Mouse (Mus musculus): ENCODE results near the gene Lpp.

DNA sequence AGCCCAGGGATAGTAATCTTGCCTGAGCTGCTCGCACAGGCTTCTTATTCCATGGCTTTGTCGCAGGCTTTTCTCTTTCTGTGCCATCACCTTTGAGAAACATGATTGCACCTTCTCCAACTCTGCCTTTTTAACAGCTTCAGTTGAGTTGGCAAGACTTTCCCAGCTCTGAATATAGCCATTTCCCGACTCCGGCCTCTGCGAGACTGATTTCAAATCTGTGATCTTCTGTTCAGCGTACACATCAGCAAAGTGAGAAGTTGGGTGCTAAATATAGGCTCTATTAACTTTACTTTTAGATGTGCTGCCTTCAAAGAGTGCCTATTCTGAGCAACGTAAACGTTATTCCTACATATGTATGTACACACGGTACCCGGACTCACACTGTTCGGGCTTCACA lies 597.0 kb downstream of the Lpp start:
- TF ChIP-seq MAX (IDR thresholded peaks at IDR 0.05; ENCODE audit: low read length) (no peak), CTCF (IDR thresholded peaks at IDR 0.05 in 2 of 3, conservative IDR thresholded peaks at IDR 0.05 in 1 of 3; ENCODE audit: control insufficient read depth in 1 of 3, insufficient read depth in 1 of 3, low read depth in 2 of 3, low read length in 3 of 3, poor library complexity in 1 of 3, severe bottlenecking in 1 of 3) (no peak), GATA1 (IDR thresholded peaks at IDR 0.05; ENCODE audit: low read depth, low read length) (no peak), CHD1 (IDR thresholded peaks at IDR 0.05; ENCODE audit: low read depth, low read length) (no peak), POLR2AphosphoS2 (IDR thresholded peaks at IDR 0.05; ENCODE audit: low read length) (no peak), ETS1 (IDR thresholded peaks at IDR 0.05; ENCODE audit: low read depth, low read length) (no peak), POLR2A (IDR thresholded peaks at IDR 0.05; ENCODE audit: control insufficient read depth in 1 of 2, insufficient read depth in 1 of 2, low read depth in 1 of 2, low read length in 2 of 2, poor library complexity in 1 of 2) (no peak), BHLHE40 (IDR thresholded peaks at IDR 0.05; ENCODE audit: borderline replicate concordance, low read depth, low read length) (no peak), ZKSCAN1 (IDR thresholded peaks at IDR 0.05; ENCODE audit: low read depth, low read length) (no peak), MYC (IDR thresholded peaks at IDR 0.05; ENCODE audit: low read depth, low read length) (no peak), EP300 (IDR thresholded peaks at IDR 0.05; ENCODE audit: low read depth in 1 of 2, low read length in 2 of 2) (no peak)
